28 mouse cellular contexts compared by ENCODE assay signal in the genomic region with DNA sequence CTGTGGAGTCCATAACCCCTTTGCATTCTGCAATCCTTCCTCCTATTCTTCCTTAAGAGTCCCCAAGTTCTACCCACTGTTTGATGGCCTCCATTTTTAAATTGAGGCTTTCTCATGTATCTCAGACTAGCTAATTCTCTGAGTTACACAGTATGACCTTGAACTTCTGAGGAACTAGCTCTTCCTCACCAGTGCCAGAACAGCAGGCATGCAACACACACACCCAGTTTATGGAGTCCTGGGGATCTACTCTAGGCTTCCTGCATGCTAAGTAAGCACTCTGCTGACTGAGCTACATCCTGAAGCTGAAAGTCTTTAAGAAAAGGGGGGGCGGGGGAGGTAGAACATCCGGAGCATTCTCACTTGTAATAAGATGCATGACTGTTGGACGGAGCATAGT.
"Had no signal": no experiment of that assay in that cellular context is flagged by ENCODE, and none has a peak within 500 bp of the region (broad histone marks: within the 10 kb centered on the region; RNA-seq: fewer than 3 reads in every experiment).

No protein-coding gene starts in this region.

- DNase-seq: gastrocnemius, postnatal 14 days; gastrocnemius, postnatal 36 days; heart, adult 11 months; heart, adult 2 months; heart, postnatal 14 days; heart, postnatal 4 days; kidney, adult 18-20 months; kidney, adult 8-10 months; kidney, postnatal 10 days; kidney, postnatal 25 days; kidney, postnatal 4 days; layer of hippocampus, adult 9-11 months; layer of hippocampus, postnatal 36 days; liver; liver, embryonic 13.5 days; liver, postnatal 0 days had no signal

- H3K27ac ChIP-seq: heart, adult 2 months; heart, embryonic 13.5 days; heart, embryonic 15.5 days; hindbrain, embryonic 10.5 days; hindbrain, embryonic 12.5 days; hindbrain, embryonic 14.5 days; intestine, embryonic 15.5 days; left cerebral cortex, adult 2 months; limb, embryonic 10.5 days; limb, embryonic 12.5 days; liver, embryonic 13.5 days; liver, embryonic 15.5 days had no signal

- H3K4me3 ChIP-seq: heart, adult 2 months; heart, embryonic 13.5 days; heart, embryonic 15.5 days; hindbrain, embryonic 10.5 days; hindbrain, embryonic 12.5 days; intestine, embryonic 15.5 days; left cerebral cortex, adult 2 months; limb, embryonic 10.5 days; limb, embryonic 12.5 days; liver, embryonic 13.5 days; liver, embryonic 15.5 days had no signal

- ATAC-seq: hindbrain, embryonic 16.5 days; intestine, embryonic 15.5 days; intestine, postnatal 0 days; liver, postnatal 0 days had no signal
